Mouse (Mus musculus): ENCODE results near the gene Poc1b.

DNA sequence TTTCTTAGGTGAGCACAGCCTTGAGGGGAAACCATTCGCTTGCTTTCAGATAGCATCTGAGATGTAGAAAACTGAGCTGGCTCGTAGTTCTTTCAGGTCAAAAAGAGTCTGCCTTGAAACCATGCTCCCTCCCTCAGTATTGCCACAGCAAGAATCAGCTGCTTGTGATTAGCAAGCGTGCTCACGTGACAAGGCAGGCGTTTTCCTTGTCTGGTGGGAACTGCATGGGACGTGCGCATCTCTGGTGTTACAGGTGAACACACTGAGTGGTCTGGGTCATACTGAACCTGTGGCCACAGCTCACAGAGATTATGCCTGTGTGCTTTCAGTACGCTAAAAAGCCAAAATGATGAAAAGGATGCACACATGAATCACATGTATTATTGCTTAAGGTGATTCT, 90.3 kb downstream of the Poc1b start:
- no peak for TF ChIP-seq GATA1 (IDR thresholded peaks at IDR 0.05; ENCODE audit: borderline replicate concordance, low read length)
- TF ChIP-seq FLI1 (IDR thresholded peaks at IDR 0.05; ENCODE audit: low read length): no peak
